Mouse (Mus musculus) gastrocnemius, postnatal 10 days (tissue): ENCODE data around the gene Utp20. TPM values are rescaled to one million over a fixed set of nuclear protein-coding genes. Genes with fewer than 3 reads are reported as not detected.
A peak's percentile ranks its signal among the peaks of the same experiment; 100 is the strongest.
"Not testable (repeated sequence)": the region's sequence is repeated elsewhere in the genome, so short reads cannot be mapped to it uniquely, and the experiment has no call there.

Experiments used
- DNase-seq: peaks from one replicate; pipeline ENCODE4 v3.0.0; 2021; ENCODE audit warnings: mixed read lengths
- total RNA-seq, 2 experiments: library from RNA; stranded (reverse); gene quantifications; 2 replicates each; pipeline ENCODE4 v1.2.3; 2021

The Utp20 gene
- total RNA-seq, 2 experiments from 2014 or later, result 10.8 to 14.8 TPM

DNA sequence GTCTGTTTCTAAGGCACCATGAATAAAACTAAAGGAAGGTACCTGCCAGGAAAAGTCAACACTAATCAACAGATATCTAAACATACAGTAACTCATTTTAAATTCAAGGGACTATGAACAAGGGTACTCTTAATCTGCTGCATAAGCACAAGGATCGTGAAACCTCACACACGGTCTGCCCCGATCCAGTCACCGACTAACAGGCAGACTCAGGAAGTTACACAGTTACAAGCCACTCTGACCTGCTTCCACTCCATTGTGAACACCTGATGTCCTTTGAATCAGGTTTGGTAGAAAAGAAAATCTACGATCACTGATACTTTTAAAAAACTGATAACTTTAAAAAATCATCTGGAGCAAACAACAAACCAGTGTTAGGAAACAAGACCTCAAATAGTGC, 42.7 kb downstream of the Utp20 start:
- DNase-seq, result no peak

DNA sequence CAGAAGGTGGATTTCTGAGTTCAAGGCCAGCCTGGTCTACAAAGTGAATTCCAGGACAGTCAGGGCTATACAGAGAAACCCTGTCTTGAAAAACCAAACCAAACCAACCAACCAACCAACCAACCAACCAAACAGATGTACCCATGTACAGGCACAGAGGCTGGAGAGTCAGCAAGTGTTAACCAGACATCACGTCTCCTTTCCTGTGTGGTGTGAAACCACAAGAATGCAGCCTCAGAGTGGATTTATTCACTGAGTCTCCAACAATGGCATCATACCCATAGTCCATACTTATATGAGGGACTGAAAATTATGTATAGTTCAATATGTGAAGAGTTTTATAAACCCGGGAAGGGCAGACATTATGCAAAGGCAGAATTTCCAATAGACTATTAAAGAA, 43.5 kb downstream of the Utp20 start:
- not testable (repeated sequence) for DNase-seq

GRCm38 (mm10) chr10:88780716-88781115, 45.9 kb downstream of the Utp20 start:
- DNase-seq, result no peak

GRCm38 (mm10) chr10:88776206-88776605, 50.4 kb downstream of the Utp20 start:
- no peak for DNase-seq

DNA sequence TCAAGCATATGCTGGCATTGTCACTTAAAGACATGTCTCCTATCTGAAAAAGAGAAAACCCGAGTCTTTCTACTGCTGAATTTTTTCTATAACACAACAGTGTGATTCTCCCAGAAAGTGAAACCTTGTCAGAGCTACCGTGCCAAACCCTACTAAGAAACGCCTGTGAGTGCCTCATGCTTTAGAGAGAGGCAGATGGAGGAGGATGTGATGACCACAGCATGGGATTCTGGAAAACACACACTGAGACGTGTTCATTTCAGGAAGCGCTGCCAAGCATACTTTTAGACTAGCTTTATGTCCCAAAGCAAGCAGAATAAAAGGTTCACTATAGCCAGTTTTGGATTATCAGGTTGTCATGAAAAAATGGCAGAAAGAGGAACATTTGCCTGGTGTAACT, 53.6 kb downstream of the Utp20 start:
- not testable (repeated sequence) for DNase-seq

- DNase-seq, result no peak
Measured at GRCm38 (mm10) chr10:88769676-88770075, 56.9 kb downstream of the Utp20 start.

GRCm38 (mm10) chr10:88768961-88769360, 57.6 kb downstream of the Utp20 start:
- no peak for DNase-seq

- no peak for DNase-seq
Measured at GRCm38 (mm10) chr10:88765431-88766142, 61.0 kb downstream of the Utp20 start.

- no peak for DNase-seq
Measured at GRCm38 (mm10) chr10:88761524-88762212, 64.9 kb downstream of the Utp20 start.

GRCm38 (mm10) chr10:88741426-88741825, 85.2 kb downstream of the Utp20 start:
- DNase-seq, result no peak

- no peak for DNase-seq
Measured at GRCm38 (mm10) chr10:88740781-88741180, 85.8 kb downstream of the Utp20 start.

DNA sequence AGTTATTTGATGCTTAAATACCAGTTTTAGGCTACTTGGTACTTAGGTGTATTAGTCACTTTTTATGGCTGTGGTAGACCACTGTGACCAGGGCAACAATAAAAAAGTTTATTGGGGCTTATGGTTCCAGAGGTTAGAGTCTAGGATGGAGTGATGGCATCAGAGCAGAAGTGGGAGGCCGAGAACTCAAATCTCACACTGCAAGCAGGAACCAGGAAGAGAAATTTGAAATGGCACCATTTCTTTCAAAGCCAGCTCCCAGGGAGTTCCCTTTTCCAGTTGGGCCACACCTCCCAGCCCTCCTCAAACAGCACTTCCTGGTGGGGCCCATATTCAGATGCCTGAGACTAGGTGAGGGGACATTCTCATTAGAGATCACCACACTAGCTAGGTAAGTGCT, 86.8 kb downstream of the Utp20 start:
- no peak for DNase-seq

DNA sequence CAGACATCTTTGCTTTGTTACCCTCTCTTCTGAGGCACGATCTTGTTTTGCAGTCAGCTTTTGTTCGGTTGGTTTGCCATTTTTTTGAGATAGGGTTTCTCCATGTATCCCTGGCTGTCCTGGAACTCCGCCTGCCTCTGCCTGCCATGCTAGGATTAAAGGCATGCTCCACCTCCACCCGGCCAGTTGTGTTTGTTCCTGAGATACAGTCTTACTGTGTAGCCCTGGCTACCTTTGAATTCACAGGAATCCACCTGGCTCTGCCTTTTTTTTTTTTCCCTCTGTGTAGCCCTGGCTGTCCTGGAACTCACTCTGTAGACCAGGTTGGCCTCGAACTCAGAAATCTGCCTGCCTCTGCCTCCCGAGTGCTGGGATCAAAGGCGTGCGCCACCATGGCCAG, 87.5 kb downstream of the Utp20 start:
- not testable (repeated sequence) for DNase-seq

DNA sequence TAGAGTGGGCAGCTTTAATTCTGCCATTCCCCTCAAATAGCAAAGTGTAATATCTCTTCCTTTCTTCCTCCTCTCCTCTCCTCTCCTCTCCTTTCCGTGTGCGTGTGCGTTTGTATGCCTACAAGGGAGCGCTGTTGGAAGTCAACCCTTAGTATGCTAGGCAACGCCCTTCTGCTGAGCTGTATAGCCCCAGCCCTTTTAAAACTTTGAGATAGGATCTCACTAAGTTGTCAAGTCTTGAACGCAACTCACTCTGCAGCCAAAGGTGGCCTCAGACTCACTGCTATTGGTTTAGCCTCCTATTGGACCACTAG, 94.3 kb downstream of the Utp20 start:
- DNase-seq, result no peak

- DNase-seq, result no peak
Measured at GRCm38 (mm10) chr10:88731496-88732308, 94.9 kb downstream of the Utp20 start.

DNA sequence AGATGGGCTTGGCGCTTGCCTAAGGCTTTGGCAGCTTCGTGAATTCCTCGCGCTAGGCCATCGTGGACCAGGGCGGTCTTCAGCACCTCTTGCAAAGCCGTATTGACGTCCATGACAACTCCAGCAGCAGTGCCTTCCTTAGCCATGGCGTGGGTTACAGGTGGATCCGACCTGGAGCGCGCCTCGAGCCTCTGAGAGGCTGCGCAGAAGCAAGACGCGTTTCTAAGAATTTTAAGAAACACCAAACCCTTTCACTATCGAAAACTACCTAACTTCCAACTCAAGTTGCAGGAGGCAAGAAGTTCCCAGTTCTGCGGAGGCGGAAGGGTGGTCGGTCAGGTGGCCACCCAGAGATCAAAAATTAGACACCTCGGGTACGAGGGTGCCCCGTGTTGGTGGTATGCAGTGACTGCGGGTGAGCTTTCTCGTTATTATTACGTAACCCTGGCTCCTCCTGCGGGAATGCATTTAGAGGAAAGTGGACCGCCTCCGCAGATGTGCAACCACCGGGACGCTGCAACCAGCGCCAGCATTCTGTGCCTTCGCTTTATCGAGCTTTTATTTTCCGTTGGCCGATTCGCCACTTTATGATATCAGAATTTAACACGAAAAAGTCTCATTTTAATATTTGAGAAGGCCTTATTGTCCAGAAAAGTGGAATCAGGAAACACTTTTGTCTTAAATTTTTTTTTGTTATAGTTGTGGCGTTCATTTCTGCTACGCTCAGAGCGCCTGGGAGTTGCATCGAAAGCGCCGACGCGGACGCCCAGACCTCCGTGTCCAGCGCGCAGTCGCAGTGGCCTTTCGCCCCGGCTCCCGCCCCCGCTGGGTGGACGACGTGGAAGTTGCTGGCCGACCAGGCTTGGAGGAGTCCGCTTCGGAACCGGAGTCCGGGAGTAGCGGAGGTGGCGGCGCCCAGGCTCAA, 95.8 kb downstream of the Utp20 start, which contains the start of gene Arl1:
Arl1 (plus strand) TSS at position 288 of the 925 bp plus-strand sequence.
- peak; percentile 96 for DNase-seq

DNA sequence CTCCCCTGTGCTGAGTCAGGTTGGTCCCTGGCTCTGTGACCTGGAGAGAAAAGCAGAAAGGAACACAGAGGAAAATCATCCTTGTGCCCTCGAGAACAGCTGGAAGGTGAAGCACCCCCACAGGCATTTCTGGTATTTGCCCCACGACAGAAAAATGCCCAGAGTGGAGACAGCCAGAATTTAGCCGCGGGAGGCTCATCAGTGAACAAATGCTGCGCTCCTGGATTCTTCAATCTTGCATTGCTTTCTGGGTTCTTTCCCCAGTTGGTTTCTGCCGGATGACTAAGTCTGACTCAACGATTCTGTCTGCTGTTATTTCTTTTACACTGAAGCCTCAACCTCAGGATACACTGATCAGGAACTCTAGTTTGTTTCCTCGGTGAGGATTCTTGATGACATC, 98.4 kb downstream of the Utp20 start:
- DNase-seq, result no peak

GRCm38 (mm10) chr10:88727128-88727527, 99.5 kb downstream of the Utp20 start:
- DNase-seq, result no peak

DNA sequence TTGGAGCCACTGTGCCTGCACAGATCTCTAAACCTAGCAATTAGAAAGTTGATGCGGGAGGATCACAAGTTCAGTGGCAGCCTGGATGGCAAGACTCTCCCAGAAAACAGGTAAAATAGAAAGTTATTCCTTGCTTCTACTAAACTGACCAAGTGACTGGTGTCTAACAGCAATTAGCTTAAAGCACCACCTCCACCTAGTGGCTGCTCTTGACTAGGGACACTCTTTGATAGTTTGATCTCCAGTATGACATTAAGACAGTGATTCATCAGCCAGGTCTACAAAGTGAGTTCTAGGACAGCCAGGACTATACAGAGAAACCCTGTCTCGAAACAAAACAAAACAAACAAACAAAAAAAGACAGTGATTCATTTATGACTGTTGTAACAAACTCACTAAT, 101.3 kb downstream of the Utp20 start:
- DNase-seq, result no peak

DNA sequence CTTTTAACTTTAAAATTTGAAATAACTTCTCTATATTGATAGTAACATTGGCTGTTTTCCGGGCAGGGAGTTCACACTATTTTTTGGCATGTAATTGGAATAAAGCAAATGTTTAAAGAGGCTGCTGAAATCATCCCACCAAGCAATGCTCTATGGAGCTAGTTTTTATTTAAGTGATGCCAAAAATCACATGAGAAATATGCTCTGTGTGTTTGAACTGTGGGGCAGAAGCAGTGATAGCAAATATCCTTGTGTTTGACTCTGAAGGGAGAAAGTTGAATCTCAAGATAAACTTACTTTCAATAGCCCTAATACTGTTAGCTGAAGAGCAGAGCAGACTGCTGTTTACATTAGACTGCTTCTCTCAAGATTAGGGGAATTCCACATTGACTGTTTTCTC, 107.0 kb downstream of the Utp20 start:
- DNase-seq, result no peak

- DNase-seq, result no peak
Measured at GRCm38 (mm10) chr10:88717756-88718025, 108.9 kb downstream of the Utp20 start.
